Mouse (Mus musculus) heart, embryonic 12.5 days (tissue): ENCODE results near the gene Gm37240. TPM values are rescaled to one million over a fixed set of nuclear protein-coding genes. Genes with fewer than 3 reads are reported as not detected.

Source experiments
- ATAC-seq: fragments of 200-750 bp; cut with Nextera tagmentation; 2 replicates; pipeline ENCODE4 v1.8.0; 2017; ENCODE audit warnings: moderate TSS enrichment, moderate library complexity; ENCODE audit not compliant: insufficient number of reproducible peaks, low FRiP score
- H3K27ac ChIP-seq: fragments of 300-500 bp; sonication (generic); 2 replicates; pipeline ENCODE4 v1.5.1; 2016; ENCODE audit warnings: mild to moderate bottlenecking, moderate library complexity; ENCODE audit not compliant: poor library complexity, severe bottlenecking
- H3K27me3 ChIP-seq: fragments of 300-500 bp; sonication (generic); replicated peaks from 2 replicates; pipeline ENCODE4 v1.6.1; 2016; ENCODE audit warnings: mild to moderate bottlenecking, moderate library complexity
- H3K36me3 ChIP-seq: fragments of 300-500 bp; sonication (generic); 2 replicates; pipeline ENCODE4 v1.6.1; 2016; ENCODE audit warnings: mild to moderate bottlenecking, moderate library complexity
- H3K4me1 ChIP-seq: fragments of 300-500 bp; sonication (generic); replicated peaks from 2 replicates; pipeline ENCODE4 v1.6.1; 2016; ENCODE audit warnings: mild to moderate bottlenecking
- H3K4me2 ChIP-seq: fragments of 300-500 bp; sonication (generic); 2 replicates; pipeline ENCODE4 v1.6.1; 2016; ENCODE audit warnings: mild to moderate bottlenecking, moderate library complexity
- H3K4me3 ChIP-seq: fragments of 300-500 bp; sonication (generic); 2 replicates; pipeline ENCODE4 v1.5.1; 2016; ENCODE audit warnings: mild to moderate bottlenecking
- H3K9ac ChIP-seq: fragments of 300-500 bp; sonication (generic); 2 replicates; pipeline ENCODE4 v1.6.1; 2016; ENCODE audit warnings: mild to moderate bottlenecking, moderate library complexity
- H3K9me3 ChIP-seq: fragments of 300-500 bp; sonication (generic); replicated peaks from 2 replicates; pipeline ENCODE4 v1.6.1; 2016; ENCODE audit warnings: mild to moderate bottlenecking, moderate library complexity
- WGBS: fragments of 180-500 bp; shearing (Covaris S2); methylation state at CpG from one replicate; pipeline ENCODE4 v1.1.7; 2016; 5-methylcytosine and 5-hydroxymethylcytosine counted together
- polyA plus RNA-seq: library from polyadenylated mRNA; unstranded; fragments of >200 nt; fragmentation: Nextera tagmentation; extraction: Ambion mirVana; gene quantifications from 2 replicates; pipeline ENCODE4 v1.2.1, GENCODE M21; 2016

The Gm37240 gene
- polyA plus RNA-seq, 1 experiment from 2014 or later, result 4.6 TPM

- no peaks in the 10 kb centered on the region for H3K4me1 ChIP-seq
- ATAC-seq, result no peak
- no peak overlapping the region for H3K9ac ChIP-seq
- WGBS, result 86% methylated on average over 5 of the region's 5 CpGs
- no peak overlapping the region for H3K4me3 ChIP-seq
- no peaks in the 10 kb centered on the region for H3K36me3 ChIP-seq
- no peaks in the 10 kb centered on the region for H3K27me3 ChIP-seq
- H3K9me3 ChIP-seq, result no peaks in the 10 kb centered on the region
- H3K4me2 ChIP-seq, result no peak overlapping the region
- H3K27ac ChIP-seq, result no peak overlapping the region
These were observed 632.8 kb downstream of the Gm37240 start for GRCm38 (mm10) chr3:85254526-85254925.

GRCm38 (mm10) chr3:85251631-85252030 lies 635.7 kb downstream of the Gm37240 start:
- Histone ChIP-seq H3K27me3 (no peaks in the 10 kb centered on the region), H3K9me3 (no peaks in the 10 kb centered on the region), H3K4me1 (no peaks in the 10 kb centered on the region), H3K4me2 (no peak overlapping the region), H3K9ac (no peak overlapping the region), H3K36me3 (no peaks in the 10 kb centered on the region), H3K4me3 (no peak overlapping the region), H3K27ac (no peak overlapping the region)
- ATAC-seq, result no peak
- 69% methylated on average over 6 of the region's 6 CpGs for WGBS

DNA sequence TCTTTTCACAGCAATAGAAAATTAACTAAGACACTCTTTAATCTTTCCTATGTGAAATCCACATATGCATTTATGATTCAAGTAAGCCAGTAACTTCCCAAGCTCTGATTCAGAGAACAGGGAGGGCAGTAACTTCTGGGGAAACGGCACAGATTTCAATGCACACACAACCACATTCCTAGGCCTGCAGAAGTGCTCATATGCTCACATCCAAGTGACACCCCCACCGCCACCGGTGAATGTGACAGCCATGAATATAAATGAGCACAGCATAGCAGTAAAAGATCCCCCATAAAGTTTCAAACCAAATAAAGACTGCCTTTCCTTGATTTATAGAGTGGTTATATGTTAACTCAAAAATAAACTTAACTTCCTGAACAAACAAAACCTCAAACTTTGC lies 641.2 kb downstream of the Gm37240 start:
- WGBS, result 83% methylated on average over 3 of the region's 3 CpGs
- no peak overlapping the region for H3K4me2 ChIP-seq

GRCm38 (mm10) chr3:85236546-85236945 lies 650.8 kb downstream of the Gm37240 start:
- no peak for ATAC-seq
- Histone ChIP-seq H3K4me2 (no peak overlapping the region), H3K9me3 (no peaks in the 10 kb centered on the region; the same call in 1 of the 2 replicates), H3K4me3 (no peak overlapping the region), H3K27me3 (no peaks in the 10 kb centered on the region), H3K4me1 (peaks cover 17% of the 10 kb centered on the region), H3K36me3 (no peaks in the 10 kb centered on the region), H3K27ac (no peak overlapping the region), H3K9ac (no peak overlapping the region)
- WGBS, result 50% methylated on average over 3 of the region's 3 CpGs

More for the DNA sequence above, 641.2 kb downstream of the Gm37240 start:
- H3K9ac ChIP-seq, result no peak overlapping the region
- no peaks in the 10 kb centered on the region for H3K27me3 ChIP-seq
- H3K9me3 ChIP-seq, result no peaks in the 10 kb centered on the region
- no peak overlapping the region for H3K4me3 ChIP-seq
- H3K27ac ChIP-seq, result no peak overlapping the region
- H3K36me3 ChIP-seq, result no peaks in the 10 kb centered on the region
- H3K4me1 ChIP-seq, result peaks cover 13% of the 10 kb centered on the region; the same call in 1 of the 2 replicates
- ATAC-seq, result no peak

- H3K4me2 ChIP-seq, result no peak overlapping the region
- no peak overlapping the region for H3K9ac ChIP-seq
- no peak overlapping the region for H3K27ac ChIP-seq
- H3K4me3 ChIP-seq, result no peak overlapping the region
- H3K9me3 ChIP-seq, result no peaks in the 10 kb centered on the region; the same call in 1 of the 2 replicates
- WGBS, result 47% methylated on average over 6 of the region's 6 CpGs
- H3K4me1 ChIP-seq, result peaks cover 17% of the 10 kb centered on the region
- ATAC-seq, result no peak
- no peaks in the 10 kb centered on the region for H3K27me3 ChIP-seq
- no peaks in the 10 kb centered on the region for H3K36me3 ChIP-seq
These were observed 654.5 kb downstream of the Gm37240 start for GRCm38 (mm10) chr3:85232846-85233245.

DNA sequence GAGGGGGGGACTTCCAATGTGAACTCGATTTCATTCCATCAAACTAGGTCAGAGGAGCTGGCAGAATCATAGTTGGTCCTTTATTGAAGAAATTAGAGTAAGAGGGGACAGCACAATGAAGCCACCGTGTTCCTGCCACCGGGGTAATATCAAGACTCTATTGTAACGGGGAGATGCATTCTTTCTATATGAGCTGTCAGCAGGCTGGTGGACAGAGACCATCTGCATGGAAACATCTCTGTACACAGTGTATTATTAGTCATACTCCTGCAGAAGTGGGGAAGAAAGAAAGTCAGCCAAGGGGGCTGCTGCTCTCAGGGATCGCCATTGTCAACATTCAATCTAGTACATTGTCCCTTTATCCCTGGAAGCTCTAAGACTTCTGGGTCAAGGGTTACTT lies 665.3 kb downstream of the Gm37240 start:
- Histone ChIP-seq H3K27me3 (no peaks in the 10 kb centered on the region), H3K36me3 (no peaks in the 10 kb centered on the region), H3K4me1 (peaks cover 12% of the 10 kb centered on the region), H3K9me3 (no peaks in the 10 kb centered on the region), H3K27ac (no peak overlapping the region), H3K4me2 (no peak overlapping the region), H3K9ac (no peak overlapping the region), H3K4me3 (no peak overlapping the region)
- 43% methylated on average over 5 of the region's 5 CpGs for WGBS
- ATAC-seq, result no peak

DNA sequence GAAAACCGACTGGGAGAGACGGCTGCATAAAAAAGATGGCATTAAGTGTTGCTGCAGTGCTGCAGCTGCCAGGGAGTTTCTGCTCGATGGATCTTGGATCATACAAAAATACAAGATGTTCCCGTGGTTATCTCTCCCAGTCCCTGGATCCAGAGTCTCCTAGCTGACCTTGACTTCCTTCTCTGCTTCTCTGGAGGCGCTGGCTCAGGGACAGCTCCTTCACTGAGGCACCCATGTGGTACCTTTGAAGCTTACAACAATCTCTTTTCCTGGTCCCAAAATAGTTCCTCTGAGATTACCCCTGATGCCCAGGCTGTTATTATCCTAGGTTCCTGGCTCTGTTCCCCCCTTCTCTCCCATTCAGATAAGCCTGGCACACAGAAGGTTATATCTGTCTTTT lies 672.4 kb downstream of the Gm37240 start:
- Histone ChIP-seq H3K4me3 (no peak overlapping the region), H3K9me3 (no peaks in the 10 kb centered on the region), H3K27me3 (no peaks in the 10 kb centered on the region), H3K36me3 (no peaks in the 10 kb centered on the region), H3K4me1 (peaks cover 34% of the 10 kb centered on the region), H3K4me2 (no peak overlapping the region), H3K27ac (0 out of 2 replicates have a peak overlapping the region, but pooled peaks have one; percentile 15), H3K9ac (no peak overlapping the region)
- 39% methylated on average over 5 of the region's 5 CpGs for WGBS
- ATAC-seq, result no peak

GRCm38 (mm10) chr3:85212751-85213350 lies 674.5 kb downstream of the Gm37240 start:
- H3K4me1 ChIP-seq, result peaks cover 33% of the 10 kb centered on the region
- no peak overlapping the region for H3K4me2 ChIP-seq
- H3K27me3 ChIP-seq, result no peaks in the 10 kb centered on the region
- no peak overlapping the region for H3K4me3 ChIP-seq
- no peaks in the 10 kb centered on the region for H3K36me3 ChIP-seq
- 44% methylated on average over 9 of the region's 9 CpGs for WGBS
- no peak overlapping the region for H3K9ac ChIP-seq
- H3K27ac ChIP-seq, result no peak overlapping the region; the same call in 1 of the 2 replicates
- no peaks in the 10 kb centered on the region for H3K9me3 ChIP-seq
- no peak for ATAC-seq

GRCm38 (mm10) chr3:85209887-85210844 lies 677.2 kb downstream of the Gm37240 start:
- H3K4me1 ChIP-seq, result peaks cover 27% of the 10 kb centered on the region
- H3K27me3 ChIP-seq, result no peaks in the 10 kb centered on the region
- ATAC-seq, result no peak

GRCm38 (mm10) chr3:85206475-85206874 lies 680.8 kb downstream of the Gm37240 start:
- Histone ChIP-seq H3K36me3 (no peaks in the 10 kb centered on the region), H3K9ac (no peak overlapping the region), H3K27me3 (no peaks in the 10 kb centered on the region), H3K4me2 (no peak overlapping the region), H3K4me1 (peaks cover 8% of the 10 kb centered on the region), H3K27ac (no peak overlapping the region), H3K9me3 (no peaks in the 10 kb centered on the region), H3K4me3 (no peak overlapping the region)
- ATAC-seq, result no peak
- 71% methylated on average over 7 of the region's 7 CpGs for WGBS

More at GRCm38 (mm10) chr3:85209887-85210844, 677.2 kb downstream of the Gm37240 start:
- no peaks in the 10 kb centered on the region for H3K36me3 ChIP-seq
- no peak overlapping the region for H3K27ac ChIP-seq
- no peak overlapping the region for H3K9ac ChIP-seq
- H3K9me3 ChIP-seq, result no peaks in the 10 kb centered on the region
- no peak overlapping the region for H3K4me2 ChIP-seq
- no peak overlapping the region for H3K4me3 ChIP-seq
- WGBS, result 66% methylated on average over 17 of the region's 17 CpGs

DNA sequence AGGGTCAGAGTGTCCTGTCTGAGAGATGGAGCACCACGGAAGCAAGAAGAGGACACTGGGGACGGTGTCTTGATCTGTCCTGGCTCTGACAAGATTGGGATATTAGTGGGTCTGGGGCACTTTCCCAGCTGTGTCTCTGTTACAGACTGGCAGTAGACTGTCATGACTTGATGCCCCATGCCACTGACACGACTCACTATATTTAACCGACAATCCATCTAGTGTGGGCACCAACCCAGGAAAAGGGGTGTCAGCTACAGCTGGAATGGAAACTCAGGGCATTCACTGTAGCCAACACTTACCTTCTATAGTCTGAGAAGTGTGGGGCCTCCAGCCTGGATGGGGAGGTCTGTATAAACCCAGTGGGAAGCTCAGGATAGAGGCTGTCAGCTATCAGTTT lies 681.4 kb downstream of the Gm37240 start:
- no peaks in the 10 kb centered on the region for H3K9me3 ChIP-seq
- H3K4me1 ChIP-seq, result peaks cover 8% of the 10 kb centered on the region
- no peaks in the 10 kb centered on the region for H3K27me3 ChIP-seq
- ATAC-seq, result no peak
- 80% methylated on average over 4 of the region's 4 CpGs for WGBS
- no peaks in the 10 kb centered on the region for H3K36me3 ChIP-seq
- no peak overlapping the region for H3K27ac ChIP-seq
- no peak overlapping the region for H3K4me3 ChIP-seq
- no peak overlapping the region for H3K9ac ChIP-seq
- no peak overlapping the region for H3K4me2 ChIP-seq
